Mouse (Mus musculus) heart, embryonic 11.5 days (tissue): Measurements from ENCODE around the gene Trip10. TPM values are rescaled to one million over a fixed set of nuclear protein-coding genes. Genes with fewer than 3 reads are reported as not detected.

Source experiments
- ATAC-seq: fragments of 200-750 bp; cut with Nextera tagmentation; replicated peaks from 2 replicates; pipeline ENCODE4 v1.8.0; 2017; ENCODE audit warnings: moderate library complexity; ENCODE audit not compliant: insufficient number of reproducible peaks, low FRiP score, low TSS enrichment
- H3K27ac ChIP-seq: fragments of 300-500 bp; sonication (generic); 2 replicates; pipeline ENCODE4 v1.5.1; 2014; ENCODE audit warnings: mild to moderate bottlenecking, low read depth, low read length
- H3K27me3 ChIP-seq: fragments of 300-500 bp; sonication (generic); 2 replicates; pipeline ENCODE4 v1.6.1; 2014; ENCODE audit warnings: mild to moderate bottlenecking, low read length, mixed read lengths; ENCODE audit not compliant: control insufficient read depth, insufficient read depth
- H3K36me3 ChIP-seq: fragments of 300-500 bp; sonication (generic); 2 replicates; pipeline ENCODE4 v1.6.1; 2014; ENCODE audit warnings: mild to moderate bottlenecking, low read length, moderate library complexity, mixed read lengths; ENCODE audit not compliant: control insufficient read depth, insufficient read depth
- H3K4me1 ChIP-seq: fragments of 300-500 bp; sonication (generic); 2 replicates; pipeline ENCODE4 v1.6.1; 2014; ENCODE audit warnings: low read length; ENCODE audit not compliant: control insufficient read depth, insufficient read depth
- H3K4me2 ChIP-seq: fragments of 300-500 bp; sonication (generic); 2 replicates; pipeline ENCODE4 v1.6.1; 2014; ENCODE audit warnings: mild to moderate bottlenecking, moderate library complexity
- H3K4me3 ChIP-seq: fragments of 300-500 bp; sonication (generic); 2 replicates; pipeline ENCODE4 v1.5.1; 2014; ENCODE audit warnings: low read depth, low read length
- H3K9ac ChIP-seq: fragments of 300-500 bp; sonication (generic); 2 replicates; pipeline ENCODE4 v1.6.1; 2014; ENCODE audit warnings: mild to moderate bottlenecking, low read depth, low read length, moderate library complexity
- H3K9me3 ChIP-seq: fragments of 300-500 bp; sonication (generic); replicated peaks from 2 replicates; pipeline ENCODE4 v1.6.1; 2016; ENCODE audit warnings: low read length; ENCODE audit not compliant: control insufficient read depth
- WGBS: fragments of 180-500 bp; shearing (Covaris S2); extraction: QIAGEN DNeasy Blood & Tissue Kit; methylation state at CpG from one replicate; pipeline ENCODE4 v1.1.7; 2014; ENCODE audit not compliant: insufficient replicate concordance; 5-methylcytosine and 5-hydroxymethylcytosine counted together
- polyA plus RNA-seq: library from polyadenylated mRNA; unstranded; fragments of >200 nt; fragmentation: Nextera tagmentation; extraction: Ambion mirVana; gene quantifications from 2 replicates; pipeline ENCODE4 v1.2.1, GENCODE M21; 2014

Trip10 gene
- polyA plus RNA-seq, 1 experiment from 2014 or later, result 35.1 TPM

DNA sequence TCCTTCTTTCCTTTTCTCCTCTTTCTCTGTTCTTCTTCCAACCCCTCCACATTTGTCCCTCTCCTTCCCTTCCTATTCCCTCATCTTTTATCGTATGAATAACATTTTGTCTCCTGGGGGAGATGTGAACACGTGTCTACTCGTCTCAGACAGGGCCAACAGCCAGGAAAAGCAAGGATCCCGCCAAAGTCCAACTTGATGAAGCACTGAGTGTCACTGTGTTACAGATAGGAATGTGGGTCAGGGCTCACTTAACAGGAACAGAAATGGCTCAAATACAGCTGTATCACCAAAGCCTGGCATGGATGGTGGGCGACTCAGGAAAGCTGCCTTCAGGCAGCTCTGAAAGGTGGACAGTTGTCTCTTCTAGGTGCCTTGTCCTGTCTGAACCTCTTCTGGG, 40.0 kb downstream of the Trip10 start:
- no peaks in the 10 kb centered on the region for H3K9me3 ChIP-seq
- WGBS, result 78% methylated on average over 5 of the region's 5 CpGs
- H3K4me1 ChIP-seq, result no peaks in the 10 kb centered on the region
- no peak overlapping the region for H3K4me2 ChIP-seq
- no peak overlapping the region for H3K9ac ChIP-seq
- H3K36me3 ChIP-seq, result no peaks in the 10 kb centered on the region
- no peaks in the 10 kb centered on the region for H3K27me3 ChIP-seq
- H3K4me3 ChIP-seq, result no peak overlapping the region
- no peak for ATAC-seq
- peak overlapping the region; percentile 32; the same call in 1 of the 2 replicates for H3K27ac ChIP-seq

- no peaks in the 10 kb centered on the region for H3K9me3 ChIP-seq
- H3K4me1 ChIP-seq, result no peaks in the 10 kb centered on the region
- H3K4me2 ChIP-seq, result no peak overlapping the region
- WGBS, result 54% methylated on average over 9 of the region's 9 CpGs
- H3K9ac ChIP-seq, result no peak overlapping the region
- no peaks in the 10 kb centered on the region for H3K36me3 ChIP-seq
- peak; percentile 64 for ATAC-seq
- no peaks in the 10 kb centered on the region for H3K27me3 ChIP-seq
- no peak overlapping the region for H3K4me3 ChIP-seq
- peak overlapping the region; percentile 71 for H3K27ac ChIP-seq
These were observed 40.9 kb downstream of the Trip10 start for GRCm38 (mm10) chr17:57290001-57290670.

GRCm38 (mm10) chr17:57290671-57291055, 41.4 kb downstream of the Trip10 start:
- Histone ChIP-seq H3K27ac (peak overlapping the region; percentile 71), H3K27me3 (no peaks in the 10 kb centered on the region), H3K4me3 (no peak overlapping the region), H3K9ac (no peak overlapping the region), H3K4me1 (no peaks in the 10 kb centered on the region), H3K9me3 (no peaks in the 10 kb centered on the region), H3K36me3 (no peaks in the 10 kb centered on the region), H3K4me2 (no peak overlapping the region)
- WGBS, result 60% methylated on average over 7 of the region's 7 CpGs
- no peak for ATAC-seq

GRCm38 (mm10) chr17:57292302-57292701, 43.0 kb downstream of the Trip10 start:
- no peak overlapping the region for H3K4me2 ChIP-seq
- no peak for ATAC-seq
- WGBS, result 87% methylated on average over 2 of the region's 2 CpGs
- no peaks in the 10 kb centered on the region for H3K9me3 ChIP-seq
- H3K27ac ChIP-seq, result no peak overlapping the region
- no peak overlapping the region for H3K9ac ChIP-seq
- H3K4me1 ChIP-seq, result no peaks in the 10 kb centered on the region
- no peaks in the 10 kb centered on the region for H3K36me3 ChIP-seq
- H3K27me3 ChIP-seq, result no peaks in the 10 kb centered on the region
- no peak overlapping the region for H3K4me3 ChIP-seq

- Histone ChIP-seq H3K4me1 (no peaks in the 10 kb centered on the region), H3K4me3 (no peak overlapping the region), H3K4me2 (no peak overlapping the region), H3K9me3 (no peaks in the 10 kb centered on the region), H3K9ac (no peak overlapping the region), H3K27ac (no peak overlapping the region), H3K27me3 (no peaks in the 10 kb centered on the region), H3K36me3 (no peaks in the 10 kb centered on the region)
- WGBS, result 89% methylated on average over 9 of the region's 9 CpGs
- no peak for ATAC-seq
These were observed 43.7 kb downstream of the Trip10 start for GRCm38 (mm10) chr17:57292968-57293367.

GRCm38 (mm10) chr17:57295935-57296334, 46.7 kb downstream of the Trip10 start:
- Histone ChIP-seq H3K9ac (no peak overlapping the region), H3K27ac (no peak overlapping the region), H3K27me3 (no peaks in the 10 kb centered on the region), H3K4me1 (no peaks in the 10 kb centered on the region), H3K36me3 (no peaks in the 10 kb centered on the region), H3K4me2 (no peak overlapping the region), H3K9me3 (no peaks in the 10 kb centered on the region), H3K4me3 (no peak overlapping the region)
- no peak for ATAC-seq
- WGBS, result 84% methylated on average over 9 of the region's 9 CpGs

GRCm38 (mm10) chr17:57297040-57297439, 47.8 kb downstream of the Trip10 start:
- Histone ChIP-seq H3K9me3 (no peaks in the 10 kb centered on the region), H3K4me1 (no peaks in the 10 kb centered on the region), H3K4me3 (no peak overlapping the region), H3K27ac (no peak overlapping the region), H3K9ac (no peak overlapping the region), H3K27me3 (no peaks in the 10 kb centered on the region), H3K4me2 (no peak overlapping the region), H3K36me3 (no peaks in the 10 kb centered on the region)
- no peak for ATAC-seq
- 65% methylated on average over 12 of the region's 12 CpGs for WGBS

- H3K4me2 ChIP-seq, result no peak overlapping the region
- H3K9me3 ChIP-seq, result no peaks in the 10 kb centered on the region
- 55% methylated on average over 4 of the region's 4 CpGs for WGBS
- H3K4me1 ChIP-seq, result no peaks in the 10 kb centered on the region
- ATAC-seq, result no peak
- H3K27ac ChIP-seq, result no peak overlapping the region
- no peaks in the 10 kb centered on the region for H3K36me3 ChIP-seq
- no peaks in the 10 kb centered on the region for H3K27me3 ChIP-seq
- no peak overlapping the region for H3K4me3 ChIP-seq
- H3K9ac ChIP-seq, result no peak overlapping the region
These were observed 56.3 kb downstream of the Trip10 start for GRCm38 (mm10) chr17:57305593-57305992.

GRCm38 (mm10) chr17:57307074-57307473, 57.8 kb downstream of the Trip10 start:
- Histone ChIP-seq H3K9ac (no peak overlapping the region), H3K4me1 (no peaks in the 10 kb centered on the region), H3K4me2 (no peak overlapping the region), H3K27me3 (no peaks in the 10 kb centered on the region), H3K9me3 (no peaks in the 10 kb centered on the region), H3K36me3 (no peaks in the 10 kb centered on the region), H3K27ac (no peak overlapping the region), H3K4me3 (no peak overlapping the region)
- WGBS, result 70% methylated on average over 6 of the region's 6 CpGs
- no peak for ATAC-seq
